Mouse (Mus musculus) C2C12 (cell line): ENCODE data around the gene Dennd6a. TPM values are rescaled to one million over a fixed set of nuclear protein-coding genes. Genes with fewer than 3 reads are reported as not detected.
"Not testable (repeated sequence)": the region's sequence is repeated elsewhere in the genome, so short reads cannot be mapped to it uniquely, and the experiment has no call there.

Source experiments
- H3K27me3 ChIP-seq: one replicate; pipeline ENCODE4 v1.6.1; 2011; ENCODE audit not compliant: control insufficient read depth, insufficient read depth, insufficient read length
- H3K36me3 ChIP-seq: one replicate; pipeline ENCODE4 v1.6.1; 2011; ENCODE audit not compliant: control insufficient read depth, insufficient read depth
- H3K4me3 ChIP-seq: one replicate; pipeline ENCODE4 v1.5.1; 2011; ENCODE audit warnings: mild to moderate bottlenecking, control low read depth; ENCODE audit not compliant: poor library complexity, insufficient read depth, severe bottlenecking
- H3K79me2 ChIP-seq: one replicate; pipeline ENCODE4 v1.6.1; 2011; ENCODE audit not compliant: control insufficient read depth, insufficient read depth
- H3K79me3 ChIP-seq: one replicate; pipeline ENCODE4 v1.6.1; 2011; ENCODE audit warnings: low read depth, control low read depth
- H3ac ChIP-seq: one replicate; pipeline ENCODE3; 2011; ENCODE audit warnings: low read depth; ENCODE audit not compliant: control insufficient read depth, insufficient read length
- CEBPB ChIP-seq: IDR thresholded peaks from one replicate; pipeline ENCODE4 v1.6.1; 2011; ENCODE audit warnings: low read depth, mild to moderate bottlenecking, control low read depth, moderate library complexity
- CTCF ChIP-seq: IDR thresholded peaks from one replicate; pipeline ENCODE4 v1.5.1; 2011; ENCODE audit not compliant: control insufficient read depth, insufficient read depth, insufficient read length
- FOSL1 ChIP-seq: IDR thresholded peaks from one replicate; pipeline ENCODE4 v1.8.0; 2011; ENCODE audit warnings: mild to moderate bottlenecking, low read length; ENCODE audit not compliant: poor library complexity, insufficient read depth, severe bottlenecking
- MAX ChIP-seq: IDR thresholded peaks from one replicate; pipeline ENCODE4 v1.6.1; 2011; ENCODE audit warnings: mild to moderate bottlenecking, control low read depth
- MYOD1 ChIP-seq: IDR thresholded peaks from one replicate; pipeline ENCODE4 v1.6.1; 2011; ENCODE audit warnings: low read depth; ENCODE audit not compliant: control insufficient read depth, insufficient read length
- MYOG ChIP-seq: IDR thresholded peaks from one replicate; pipeline ENCODE4 v1.6.1; 2011; ENCODE audit not compliant: control insufficient read depth, insufficient read length; ENCODE audit errors: extremely low read depth
- USF1 ChIP-seq: IDR thresholded peaks from one replicate; pipeline ENCODE4 v1.6.1; 2011; ENCODE audit warnings: low read depth, mild to moderate bottlenecking, control low read depth, moderate library complexity
- long read RNA-seq, 2 experiments: library from polyadenylated mRNA; unstranded; transcript quantifications; one replicate each; pipeline ENCODE4 v2.0.0; 2019 to 2020
- polyA plus RNA-seq: library from polyadenylated mRNA; unstranded; fragments of >200 nt; fragmentation: generic; extraction: Trizol; gene quantifications from one replicate; pipeline ENCODE4 v1.2.1, GENCODE M21; 2012; ENCODE audit warnings: missing spikeins

Gene Dennd6a
- 3.7 TPM for polyA plus RNA-seq
- long read RNA-seq, experiment 1, full-length matches to known transcripts: 2 of 10 reads
- long read RNA-seq, experiment 1, partial matches to known transcripts: 1 of 10 reads
- long read RNA-seq, experiment 1, other reads (novel, unspliced or antisense): 7 of 10 reads
- long read RNA-seq, experiment 2, full-length matches to known transcripts: 29 of 34 reads
- long read RNA-seq, experiment 2, partial matches to known transcripts: 3 of 34 reads
- long read RNA-seq, experiment 2, other reads (novel, unspliced or antisense): 2 of 34 reads

GRCm38 (mm10) chr14:26573556-26573955, at the start of gene Dennd6a:
Gene Dennd6a (plus strand): TSS chr14:26573856.
- not testable (repeated sequence) for H3K79me3 ChIP-seq, H3K79me2 ChIP-seq, H3K36me3 ChIP-seq, H3K4me3 ChIP-seq, H3K27me3 ChIP-seq, H3ac ChIP-seq

- Histone ChIP-seq H3K4me3 (no peak overlapping the region), H3K79me2 (peaks cover 100% of the 10 kb centered on the region), H3K79me3 (peaks cover 93% of the 10 kb centered on the region), H3K36me3 (peaks cover 28% of the 10 kb centered on the region), H3ac (no peak overlapping the region), H3K27me3 (no peaks in the 10 kb centered on the region)
- TF ChIP-seq MYOD1 (no peak), FOSL1 (no peak), MYOG (no peak), CTCF (no peak), MAX (no peak), USF1 (no peak), CEBPB (no peak)
Observed at GRCm38 (mm10) chr14:26525955-26526354, 47.7 kb upstream of the Dennd6a start.

GRCm38 (mm10) chr14:26528296-26528695, 45.4 kb upstream of the Dennd6a start:
- no peaks in the 10 kb centered on the region for H3K27me3 ChIP-seq

GRCm38 (mm10) chr14:26530350-26530749, 43.3 kb upstream of the Dennd6a start:
- H3K79me3 ChIP-seq: peaks cover 81% of the 10 kb centered on the region
- no peak overlapping the region for H3K4me3 ChIP-seq
- H3ac ChIP-seq: no peak overlapping the region
- no peaks in the 10 kb centered on the region for H3K27me3 ChIP-seq
- no peak for TF ChIP-seq CEBPB
- TF ChIP-seq USF1: no peak
- TF ChIP-seq CTCF: no peak
- TF ChIP-seq FOSL1: no peak
- TF ChIP-seq MYOD1: no peak
- no peak for TF ChIP-seq MYOG
- no peak for TF ChIP-seq MAX
- peaks cover 94% of the 10 kb centered on the region for H3K79me2 ChIP-seq
- peaks cover 32% of the 10 kb centered on the region for H3K36me3 ChIP-seq

More at GRCm38 (mm10) chr14:26528296-26528695, 45.4 kb upstream of the Dennd6a start:
- peaks cover 32% of the 10 kb centered on the region for H3K36me3 ChIP-seq
- peaks cover 100% of the 10 kb centered on the region for H3K79me2 ChIP-seq
- no peak for TF ChIP-seq USF1
- TF ChIP-seq MAX: no peak
- no peak for TF ChIP-seq MYOG
- no peak for TF ChIP-seq CEBPB
- H3K4me3 ChIP-seq: no peak overlapping the region
- no peak overlapping the region for H3ac ChIP-seq
- peaks cover 95% of the 10 kb centered on the region for H3K79me3 ChIP-seq

- peaks cover 67% of the 10 kb centered on the region for H3K79me3 ChIP-seq
- no peak for TF ChIP-seq FOSL1
- TF ChIP-seq USF1: no peak
- no peak for TF ChIP-seq MAX
- TF ChIP-seq CTCF: no peak
- TF ChIP-seq MYOD1: no peak
- TF ChIP-seq MYOG: no peak
- no peak for TF ChIP-seq CEBPB
Observed at GRCm38 (mm10) chr14:26531410-26532313, 42.0 kb upstream of the Dennd6a start.

GRCm38 (mm10) chr14:26532752-26533151, 40.9 kb upstream of the Dennd6a start:
- no peaks in the 10 kb centered on the region for H3K27me3 ChIP-seq
- TF ChIP-seq CTCF (no peak), MAX (no peak), CEBPB (no peak)
- H3K79me3 ChIP-seq: peaks cover 57% of the 10 kb centered on the region
- peaks cover 32% of the 10 kb centered on the region for H3K36me3 ChIP-seq
- no peak overlapping the region for H3ac ChIP-seq
- peak overlapping the region; percentile 66 for H3K4me3 ChIP-seq
- H3K79me2 ChIP-seq: peaks cover 70% of the 10 kb centered on the region

More at GRCm38 (mm10) chr14:26531410-26532313, 42.0 kb upstream of the Dennd6a start:
- H3K36me3 ChIP-seq: peaks cover 32% of the 10 kb centered on the region
- H3K4me3 ChIP-seq: no peak overlapping the region
- H3K27me3 ChIP-seq: no peaks in the 10 kb centered on the region
- peaks cover 81% of the 10 kb centered on the region for H3K79me2 ChIP-seq
- no peak overlapping the region for H3ac ChIP-seq
